Mouse (Mus musculus): ENCODE results near the gene Trim44. TPM values are rescaled to one million over a fixed set of nuclear protein-coding genes. Genes with fewer than 3 reads are reported as not detected.

The Trim44 gene
- total RNA-seq, 1 experiment from 2014 or later, result 69.1 TPM

GRCm38 (mm10) chr2:102364565-102365200 is 42.9 kb downstream of the Trim44 start:
- no peak for DNase-seq

- DNase-seq, result no peak
Observed at GRCm38 (mm10) chr2:102362896-102363530, 44.6 kb downstream of the Trim44 start.

GRCm38 (mm10) chr2:102362266-102362665 is 45.4 kb downstream of the Trim44 start:
- no peak for DNase-seq

GRCm38 (mm10) chr2:102356879-102357695 is 50.5 kb downstream of the Trim44 start:
- peak; percentile 10 for DNase-seq

GRCm38 (mm10) chr2:102354076-102354475 is 53.6 kb downstream of the Trim44 start:
- DNase-seq, result no peak

- DNase-seq, result no peak
Observed at GRCm38 (mm10) chr2:102341429-102341828, 66.2 kb downstream of the Trim44 start.

DNA sequence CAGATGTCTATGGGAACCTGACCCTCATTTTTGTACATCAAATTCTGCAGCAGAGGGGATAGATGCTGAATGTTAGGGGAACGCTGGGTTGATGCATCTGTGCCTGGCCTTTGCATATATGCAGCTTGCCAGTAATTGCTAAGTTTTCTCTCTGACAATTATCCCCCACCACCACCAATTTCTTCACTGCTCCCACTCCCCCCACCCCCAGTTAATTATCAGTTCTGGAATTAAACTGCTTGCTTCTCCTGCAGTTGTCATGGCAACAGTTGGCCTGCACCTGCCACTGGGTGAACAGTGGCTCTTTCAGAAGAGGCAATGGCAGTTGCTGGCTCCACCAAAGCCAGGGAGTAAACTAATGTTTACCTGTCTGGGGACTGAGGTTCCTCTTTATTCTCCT is 70.8 kb downstream of the Trim44 start:
- DNase-seq, result no peak

DNA sequence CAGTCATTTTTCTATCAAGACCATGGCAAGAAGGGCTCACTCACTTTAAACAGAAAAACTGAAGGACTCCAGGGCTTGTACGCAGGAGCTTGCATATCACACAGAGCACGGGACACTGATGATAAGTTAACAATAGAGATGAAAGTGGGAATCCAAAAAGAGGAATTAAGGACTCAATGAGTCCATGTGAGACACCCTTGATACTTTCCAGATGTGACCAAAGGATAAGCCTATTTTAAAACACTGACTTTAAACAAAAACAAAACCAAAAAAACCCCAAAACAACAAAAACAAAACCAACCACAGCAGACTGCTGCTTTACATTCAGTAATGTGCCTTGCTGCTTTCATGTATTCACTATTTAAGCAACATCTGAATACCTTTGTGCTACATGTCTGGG is 75.7 kb downstream of the Trim44 start:
- no peak for DNase-seq

DNA sequence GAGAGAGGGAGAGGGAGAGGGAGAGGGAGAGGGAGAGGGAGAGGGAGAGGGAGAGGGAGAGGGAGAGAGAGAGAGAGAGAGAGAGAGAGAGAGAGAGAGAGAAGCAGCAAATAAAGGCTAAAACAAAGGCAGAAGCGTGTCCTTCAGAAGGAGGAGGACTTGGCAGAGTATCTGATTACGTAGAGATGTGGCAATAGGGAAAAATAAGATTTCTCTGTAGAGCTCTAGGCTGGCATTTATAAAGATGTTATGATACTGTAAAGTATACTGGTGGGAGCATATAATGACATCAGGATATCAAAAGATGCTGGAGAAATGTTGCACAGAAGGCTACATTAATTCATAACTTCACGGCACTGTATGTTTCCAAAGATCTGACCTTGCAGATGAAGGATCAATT is 76.5 kb downstream of the Trim44 start:
- no peak for DNase-seq

- DNase-seq, result no peak
Observed at GRCm38 (mm10) chr2:102325921-102326320, 81.7 kb downstream of the Trim44 start.

GRCm38 (mm10) chr2:102324336-102324735 is 83.3 kb downstream of the Trim44 start:
- DNase-seq, result no peak

- DNase-seq, result no peak
Observed at GRCm38 (mm10) chr2:102316540-102316939, 91.1 kb downstream of the Trim44 start.

GRCm38 (mm10) chr2:102315153-102315552 is 92.5 kb downstream of the Trim44 start:
- no peak for DNase-seq

- DNase-seq, result no peak
Observed at GRCm38 (mm10) chr2:102314610-102315009, 93.0 kb downstream of the Trim44 start.

- no peak for DNase-seq
Observed at GRCm38 (mm10) chr2:102314068-102314467, 93.6 kb downstream of the Trim44 start.

DNA sequence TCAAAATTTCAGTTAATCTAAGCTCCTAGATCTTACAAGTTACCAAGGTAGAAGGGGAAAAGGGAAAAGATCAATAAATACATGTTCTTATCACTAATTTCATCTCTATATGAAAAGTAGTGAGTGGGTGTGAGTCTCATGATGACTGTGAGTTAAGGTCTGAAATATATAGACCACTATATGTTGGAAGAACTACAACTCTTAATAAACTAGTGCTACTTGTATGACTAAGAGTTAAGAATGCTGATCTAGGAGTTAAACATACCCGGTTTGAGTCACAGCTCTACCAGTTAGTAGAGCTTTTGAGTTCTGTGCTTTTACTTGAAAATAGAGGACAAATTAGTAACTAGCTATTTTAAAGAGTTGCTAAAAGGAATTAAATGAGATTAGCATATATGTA is 94.7 kb downstream of the Trim44 start:
- no peak for DNase-seq

DNA sequence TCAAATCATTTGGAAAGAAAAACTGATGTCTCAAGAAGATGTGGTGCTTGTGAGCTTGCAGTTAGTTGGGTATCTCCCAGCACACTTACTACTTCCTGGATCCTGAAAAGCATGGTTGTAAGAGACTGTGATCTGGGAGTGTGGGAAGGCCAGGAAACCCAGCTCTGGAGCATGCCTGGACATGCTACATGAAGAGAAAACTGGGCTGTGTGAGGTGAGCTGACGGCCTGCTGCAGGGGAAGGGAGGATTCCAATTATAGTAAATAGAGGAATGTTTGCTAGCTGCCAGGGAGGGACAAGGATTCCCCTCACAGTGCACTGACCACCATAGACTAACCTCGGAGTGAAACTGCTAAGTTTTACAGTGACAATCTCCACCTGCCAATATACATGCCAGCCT is 104.4 kb downstream of the Trim44 start:
- no peak for DNase-seq

DNA sequence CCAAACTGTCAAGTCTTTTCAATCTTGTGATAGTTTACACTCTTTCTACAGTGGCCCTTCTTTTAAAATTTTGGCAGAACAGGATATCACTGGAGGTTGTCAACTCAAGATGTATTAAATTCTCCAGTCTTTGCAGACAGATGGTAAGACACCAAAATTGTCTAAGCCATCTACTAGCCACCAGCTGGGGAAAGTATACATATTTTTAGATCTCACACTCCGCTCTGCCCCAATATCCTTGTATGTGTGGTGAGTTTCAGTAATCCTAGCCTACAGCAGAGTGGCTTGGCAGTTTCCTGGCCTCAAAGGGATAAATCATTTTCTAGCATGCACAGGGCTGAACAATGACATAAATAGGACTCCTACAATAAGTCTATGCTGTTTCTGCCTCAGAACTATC is 105.1 kb downstream of the Trim44 start:
- DNase-seq, result no peak

DNA sequence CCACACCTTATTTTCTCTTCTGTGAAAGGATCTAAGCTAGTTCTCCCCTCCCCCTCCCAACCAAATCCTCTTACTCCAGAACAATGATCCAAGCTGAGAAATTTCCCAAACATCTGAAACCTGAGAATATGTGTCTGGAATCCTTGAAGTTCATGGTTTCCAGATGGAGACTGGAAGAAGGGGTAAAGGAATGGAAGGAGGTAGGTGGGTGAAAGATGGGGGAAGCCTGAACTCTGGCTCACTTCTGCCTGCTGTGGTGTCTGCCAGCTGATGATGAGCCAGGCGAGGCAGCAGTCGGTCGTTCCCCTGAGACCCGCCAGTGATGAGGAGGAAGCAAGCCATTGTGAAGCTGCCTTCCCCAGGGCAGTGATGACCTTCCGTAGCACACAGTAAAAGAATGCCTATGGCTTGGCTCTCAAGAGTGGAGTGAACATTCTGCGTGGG is 112.8 kb downstream of the Trim44 start:
- DNase-seq, result peak; percentile 10

- DNase-seq, result no peak
Observed at GRCm38 (mm10) chr2:102293181-102293580, 114.4 kb downstream of the Trim44 start.

DNA sequence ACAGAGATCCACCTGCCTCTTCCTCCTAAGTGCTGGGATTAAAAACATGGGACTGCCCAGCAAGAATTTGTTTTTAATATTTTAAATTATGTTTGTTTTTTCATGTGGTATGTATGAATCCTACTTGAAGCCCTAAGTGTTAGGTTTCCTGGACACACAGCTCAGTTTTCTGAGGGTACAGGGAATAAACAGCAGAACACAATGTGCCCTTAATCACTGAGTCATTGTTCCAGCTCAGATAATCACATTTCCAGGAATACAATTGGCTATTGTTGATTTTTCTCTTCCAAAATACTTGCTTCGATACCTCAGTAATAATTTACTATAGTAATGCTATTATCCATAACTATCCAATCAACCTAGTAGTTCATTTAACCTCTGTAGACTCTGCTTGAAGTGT is 115.6 kb downstream of the Trim44 start:
- DNase-seq, result no peak

- DNase-seq, result no peak
Observed at GRCm38 (mm10) chr2:102291533-102291932, 116.1 kb downstream of the Trim44 start.

DNA sequence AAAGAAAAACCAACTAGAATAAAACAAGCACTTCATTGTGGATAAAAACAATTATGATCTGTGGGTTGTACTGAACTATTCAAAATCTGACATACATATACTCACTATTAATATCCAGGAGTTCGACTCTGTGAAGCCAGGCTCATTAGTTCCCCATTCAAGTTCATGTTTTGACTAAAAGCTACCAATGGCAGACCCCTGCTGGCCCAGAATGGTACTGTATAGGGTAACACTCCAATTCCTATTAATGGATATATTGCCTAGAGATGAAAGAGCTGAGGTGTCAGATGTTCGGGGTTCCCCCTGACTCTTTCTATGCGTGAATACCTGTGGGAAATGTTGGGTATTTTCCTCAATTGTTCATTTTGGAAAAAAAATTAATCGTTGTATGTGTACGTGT is 117.6 kb downstream of the Trim44 start:
- DNase-seq, result peak; percentile 43
